Mouse (Mus musculus): ENCODE results near the gene Garnl3. TPM values are rescaled to one million over a fixed set of nuclear protein-coding genes. Genes with fewer than 3 reads are reported as not detected.

The Garnl3 gene
- polyA plus RNA-seq, 1 experiment from 2014 or later: 9.4 TPM

DNA sequence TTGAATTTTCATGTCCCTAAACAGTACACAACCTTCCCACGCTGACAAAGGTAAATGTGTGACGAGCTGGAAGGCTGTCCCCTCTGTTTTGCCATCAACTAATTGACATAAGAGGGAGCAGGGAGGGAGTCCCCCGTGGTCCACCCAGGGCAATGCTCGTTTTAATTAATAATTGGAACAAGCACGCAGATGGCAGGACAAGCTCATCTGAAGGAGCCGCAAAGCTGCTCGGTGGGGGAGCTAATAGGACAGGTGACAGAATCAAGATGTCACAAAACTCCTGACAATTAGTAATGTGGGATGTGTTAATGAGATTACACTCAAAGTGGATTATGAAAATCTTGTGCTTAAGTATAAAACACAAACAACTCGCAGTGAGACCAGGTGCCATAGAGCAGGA, 68.7 kb downstream of the Garnl3 start:
- H3K4me3 ChIP-seq: no peak overlapping the region
- no peaks in the 10 kb centered on the region for H3K36me3 ChIP-seq
- no peak overlapping the region for H3K27ac ChIP-seq
- H3K27me3 ChIP-seq (ENCODE audit: low read depth, poor library complexity, severe bottlenecking): no peaks in the 10 kb centered on the region
- H3K9me3 ChIP-seq (replicated peaks): no peaks in the 10 kb centered on the region
- whole genome bisulfite sequencing: 72% methylated on average over 8 of the region's 8 CpGs
- H3K4me1 ChIP-seq: peaks cover 8% of the 10 kb centered on the region; the same call in 1 of the 2 replicates
- DNase-seq (ENCODE audit: low spot score): no peak

DNA sequence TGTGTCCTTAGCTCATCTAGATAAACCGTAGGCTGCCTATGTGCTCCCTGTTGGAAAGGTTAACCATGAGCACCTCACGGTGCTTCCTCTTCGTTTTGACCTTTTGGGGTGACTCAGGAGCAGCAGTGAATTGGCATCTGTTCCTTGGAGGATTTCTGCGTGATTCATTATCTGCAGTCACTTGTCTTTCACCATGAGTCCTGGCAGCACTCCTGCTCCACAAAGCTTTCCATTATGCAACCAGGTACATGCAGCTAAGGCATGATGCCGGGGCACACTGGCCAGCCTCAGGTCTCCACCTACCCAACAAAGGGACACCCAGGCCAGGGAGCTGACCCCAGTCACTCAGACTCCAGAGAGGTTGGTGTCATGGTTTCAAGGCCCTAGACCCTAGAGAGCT, 72.5 kb downstream of the Garnl3 start:
- H3K4me3 ChIP-seq: no peak overlapping the region
- H3K27ac ChIP-seq: no peak overlapping the region
- WGBS: 86% methylated on average over 5 of the region's 5 CpGs
- no peaks in the 10 kb centered on the region for H3K36me3 ChIP-seq
- peaks cover 11% of the 10 kb centered on the region for H3K4me1 ChIP-seq
- no peak for DNase-seq (ENCODE audit: low spot score)
- H3K9me3 ChIP-seq (replicated peaks): no peaks in the 10 kb centered on the region
- H3K27me3 ChIP-seq (ENCODE audit: low read depth, poor library complexity, severe bottlenecking): no peaks in the 10 kb centered on the region

DNA sequence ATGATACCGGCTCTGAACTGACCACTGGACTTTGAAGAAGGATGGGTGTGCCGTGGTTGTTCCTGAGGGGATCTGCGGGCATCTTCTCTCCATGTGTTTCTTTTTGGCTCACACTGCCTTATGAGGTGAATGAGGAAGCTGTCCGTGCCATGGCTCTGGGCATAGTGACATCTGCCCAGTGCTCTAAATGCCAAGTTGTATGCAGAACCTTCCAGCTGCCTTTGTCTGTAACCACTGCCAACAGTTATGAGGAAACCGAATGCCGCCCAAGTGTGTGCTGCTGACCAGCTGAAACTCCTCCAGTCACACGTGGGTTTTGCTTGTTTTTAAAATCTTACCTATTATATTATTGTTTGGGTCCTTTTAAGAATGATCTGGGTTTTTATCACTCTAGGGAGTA, 73.9 kb downstream of the Garnl3 start:
- H3K36me3 ChIP-seq: no peaks in the 10 kb centered on the region
- H3K4me1 ChIP-seq: peaks cover 14% of the 10 kb centered on the region
- no peak overlapping the region for H3K27ac ChIP-seq
- H3K4me3 ChIP-seq: no peak overlapping the region
- no peaks in the 10 kb centered on the region for H3K27me3 ChIP-seq (ENCODE audit: low read depth, poor library complexity, severe bottlenecking)
- 90% methylated on average over 7 of the region's 7 CpGs for WGBS
- DNase-seq (ENCODE audit: low spot score): no peak
- no peaks in the 10 kb centered on the region for H3K9me3 ChIP-seq (replicated peaks)

DNA sequence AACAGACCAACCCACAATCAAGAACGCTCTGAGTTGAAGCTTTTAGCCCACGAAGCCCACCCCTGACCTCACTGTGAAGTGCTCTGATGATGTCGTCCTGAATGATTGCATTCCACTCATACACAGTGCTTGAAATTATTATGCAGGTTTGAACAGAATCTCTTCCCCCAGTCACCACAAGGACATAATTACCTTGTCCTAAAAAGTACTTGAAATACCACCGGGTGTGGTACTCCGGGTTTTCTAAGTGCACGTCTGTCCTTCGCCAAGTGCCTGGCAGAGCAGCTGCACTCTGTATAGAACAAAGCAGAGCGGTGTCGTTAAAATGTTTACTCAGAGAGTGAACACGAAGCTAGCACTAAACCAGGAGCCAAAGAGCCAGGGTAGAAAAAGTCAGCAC, 77.5 kb downstream of the Garnl3 start:
- no peak for DNase-seq (ENCODE audit: low spot score)
- Histone ChIP-seq H3K9me3 (replicated peaks) (no peaks in the 10 kb centered on the region), H3K27ac (no peak overlapping the region), H3K4me1 (peaks cover 6% of the 10 kb centered on the region), H3K4me3 (no peak overlapping the region), H3K27me3 (ENCODE audit: low read depth, poor library complexity, severe bottlenecking) (no peaks in the 10 kb centered on the region), H3K36me3 (no peaks in the 10 kb centered on the region)
- WGBS: 50% methylated on average over 10 of the region's 10 CpGs

DNA sequence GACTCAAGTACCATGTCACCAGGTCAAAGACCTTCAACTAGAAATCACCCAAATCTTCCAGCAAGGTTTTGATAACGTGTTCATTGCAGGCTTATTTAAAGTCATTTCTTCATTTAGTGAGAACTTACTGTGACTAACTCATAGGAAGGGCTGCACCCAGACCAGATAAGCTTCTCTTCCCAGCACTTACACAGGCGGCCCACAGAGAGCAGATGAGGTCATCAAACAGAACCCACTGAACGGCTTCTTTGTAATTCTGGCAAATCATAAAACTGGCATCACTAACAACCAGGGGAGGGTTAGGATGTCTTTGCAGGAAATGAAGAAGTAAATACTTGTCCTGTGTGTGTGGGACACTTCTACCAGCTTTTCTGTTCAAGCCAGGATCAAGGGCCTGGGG, 84.1 kb downstream of the Garnl3 start:
- Histone ChIP-seq H3K4me3 (no peak overlapping the region), H3K27ac (no peak overlapping the region), H3K36me3 (no peaks in the 10 kb centered on the region), H3K27me3 (ENCODE audit: low read depth, poor library complexity, severe bottlenecking) (no peaks in the 10 kb centered on the region), H3K4me1 (peaks cover 15% of the 10 kb centered on the region), H3K9me3 (replicated peaks) (no peaks in the 10 kb centered on the region)
- DNase-seq (ENCODE audit: low spot score): no peak
- WGBS: 62% methylated on average over 3 of the region's 3 CpGs

DNA sequence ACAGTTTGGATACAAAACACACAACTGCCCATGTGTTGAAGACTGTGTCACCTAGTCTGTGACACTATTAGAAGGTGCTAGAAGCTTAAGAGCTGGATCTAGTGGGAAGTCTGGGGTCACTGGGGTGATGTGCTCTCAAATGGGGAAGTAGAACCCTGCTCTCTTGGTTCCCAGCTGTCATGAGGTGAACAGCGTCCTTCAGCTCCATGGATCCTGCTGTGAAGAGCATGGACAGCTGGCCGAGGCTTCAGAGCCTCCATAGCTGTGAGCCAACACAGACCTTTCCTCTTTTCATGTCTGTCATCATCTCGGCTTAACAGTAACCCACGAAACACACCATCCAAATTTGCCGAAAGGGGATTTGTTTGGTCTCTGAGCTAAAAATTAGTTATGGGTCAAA, 84.5 kb downstream of the Garnl3 start:
- H3K27me3 ChIP-seq (ENCODE audit: low read depth, poor library complexity, severe bottlenecking): no peaks in the 10 kb centered on the region
- H3K36me3 ChIP-seq: no peaks in the 10 kb centered on the region
- DNase-seq (ENCODE audit: low spot score): no peak
- no peak overlapping the region for H3K27ac ChIP-seq
- 87% methylated on average over 5 of the region's 5 CpGs for WGBS
- no peak overlapping the region for H3K4me3 ChIP-seq
- H3K9me3 ChIP-seq (replicated peaks): no peaks in the 10 kb centered on the region
- peaks cover 15% of the 10 kb centered on the region for H3K4me1 ChIP-seq

DNA sequence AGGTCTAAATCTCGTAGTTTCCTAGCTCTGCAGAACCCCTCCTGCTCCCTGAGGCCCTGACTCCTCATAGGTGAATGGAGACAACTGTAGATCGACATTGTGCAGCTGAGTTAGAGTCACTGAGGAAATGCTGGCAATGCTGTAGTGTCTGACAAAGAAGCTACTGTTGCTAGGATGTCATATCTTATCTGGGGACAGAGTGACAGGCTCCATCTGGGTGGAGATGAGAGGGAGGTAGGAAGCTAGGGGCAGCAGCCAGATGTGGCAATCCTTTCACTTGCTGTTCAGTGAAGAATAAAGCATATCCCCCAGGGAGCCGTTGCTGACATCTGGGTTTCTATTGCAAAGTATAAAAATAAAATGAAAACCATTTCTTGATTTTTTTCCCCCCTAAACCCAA, 85.6 kb downstream of the Garnl3 start:
- H3K4me1 ChIP-seq: peaks cover 15% of the 10 kb centered on the region
- no peak overlapping the region for H3K27ac ChIP-seq
- H3K4me3 ChIP-seq: no peak overlapping the region
- WGBS: 82% methylated on average over 3 of the region's 3 CpGs
- no peaks in the 10 kb centered on the region for H3K9me3 ChIP-seq (replicated peaks)
- no peaks in the 10 kb centered on the region for H3K27me3 ChIP-seq (ENCODE audit: low read depth, poor library complexity, severe bottlenecking)
- H3K36me3 ChIP-seq: no peaks in the 10 kb centered on the region
- DNase-seq (ENCODE audit: low spot score): no peak

DNA sequence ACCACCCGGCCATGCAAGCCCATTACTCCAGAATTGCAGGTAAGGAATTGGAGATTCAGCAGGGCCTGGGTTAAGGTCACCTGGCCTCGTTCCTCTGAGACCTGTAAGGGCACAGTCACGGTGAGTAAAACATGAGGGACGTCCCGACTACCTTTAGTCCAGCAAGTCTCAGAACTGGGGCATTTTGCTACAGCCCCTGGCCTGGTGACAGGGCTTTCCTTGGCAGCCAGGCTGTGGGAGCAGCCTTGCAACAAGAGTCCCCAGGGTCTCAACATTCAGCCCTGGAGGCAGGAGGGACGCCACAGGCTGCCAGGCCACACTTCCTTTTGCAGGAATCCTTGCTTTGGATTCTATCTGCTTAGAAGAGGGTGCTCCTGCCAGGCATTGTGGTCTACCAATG, 88.7 kb downstream of the Garnl3 start:
- 78% methylated on average over 6 of the region's 6 CpGs for WGBS

DNA sequence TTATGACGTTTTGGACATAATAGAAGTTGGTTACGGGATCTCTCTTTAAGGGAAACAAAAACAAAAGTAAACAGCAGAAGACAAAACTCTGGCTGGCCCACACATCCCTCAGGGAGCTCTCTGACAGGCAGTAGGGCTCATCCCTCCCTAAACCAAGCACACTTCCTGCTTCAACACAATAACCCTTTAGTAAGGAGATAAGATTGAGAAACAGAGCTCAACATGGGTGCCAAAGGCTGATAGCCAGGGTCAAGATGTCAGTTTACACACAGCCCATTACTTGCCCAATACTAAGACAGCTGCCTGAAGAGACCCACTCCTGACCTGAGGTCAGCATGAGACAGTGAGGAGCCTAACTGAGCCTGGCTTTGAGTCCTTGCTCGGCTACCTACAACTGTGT, 89.9 kb downstream of the Garnl3 start:
- H3K4me3 ChIP-seq: no peak overlapping the region
- H3K9me3 ChIP-seq (replicated peaks): no peaks in the 10 kb centered on the region
- no peaks in the 10 kb centered on the region for H3K4me1 ChIP-seq
- H3K36me3 ChIP-seq: no peaks in the 10 kb centered on the region
- H3K27ac ChIP-seq: no peak overlapping the region
- DNase-seq (ENCODE audit: low spot score): no peak
- no peaks in the 10 kb centered on the region for H3K27me3 ChIP-seq (ENCODE audit: low read depth, poor library complexity, severe bottlenecking)
- 74% methylated on average over 3 of the region's 3 CpGs for WGBS

More for the DNA sequence above, 88.7 kb downstream of the Garnl3 start:
- no peak overlapping the region for H3K27ac ChIP-seq
- H3K4me3 ChIP-seq: no peak overlapping the region
- no peaks in the 10 kb centered on the region for H3K9me3 ChIP-seq (replicated peaks)
- H3K36me3 ChIP-seq: no peaks in the 10 kb centered on the region
- no peaks in the 10 kb centered on the region for H3K27me3 ChIP-seq (ENCODE audit: low read depth, poor library complexity, severe bottlenecking)
- H3K4me1 ChIP-seq: peaks cover 4% of the 10 kb centered on the region; the same call in 1 of the 2 replicates
- no peak for DNase-seq (ENCODE audit: low spot score)

DNA sequence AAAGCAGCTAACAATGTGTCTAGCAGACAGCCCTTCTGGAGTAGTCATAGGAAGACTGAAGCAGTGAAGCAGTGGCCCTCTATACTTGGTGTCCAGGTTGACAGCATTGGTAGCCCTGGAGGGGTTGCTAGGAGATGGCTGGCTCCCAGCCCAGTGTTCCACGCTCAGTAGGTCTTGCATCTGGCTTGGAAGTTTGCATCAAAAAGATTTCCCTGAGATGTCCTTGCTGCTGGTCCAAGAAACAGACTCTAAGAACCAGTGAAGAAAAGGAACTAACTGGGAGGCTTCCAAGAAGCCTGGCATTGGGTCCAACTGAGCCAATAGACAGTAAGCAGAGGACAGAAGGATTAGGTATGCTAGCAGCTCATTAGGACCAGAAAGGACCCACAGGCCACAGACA, 94.0 kb downstream of the Garnl3 start:
- Histone ChIP-seq H3K4me3 (no peak overlapping the region), H3K27ac (no peak overlapping the region), H3K27me3 (ENCODE audit: low read depth, poor library complexity, severe bottlenecking) (no peaks in the 10 kb centered on the region), H3K36me3 (no peaks in the 10 kb centered on the region), H3K9me3 (replicated peaks) (no peaks in the 10 kb centered on the region), H3K4me1 (no peaks in the 10 kb centered on the region)
- DNase-seq (ENCODE audit: low spot score): no peak
- WGBS: 85% methylated on average over 1 of the region's 1 CpGs

DNA sequence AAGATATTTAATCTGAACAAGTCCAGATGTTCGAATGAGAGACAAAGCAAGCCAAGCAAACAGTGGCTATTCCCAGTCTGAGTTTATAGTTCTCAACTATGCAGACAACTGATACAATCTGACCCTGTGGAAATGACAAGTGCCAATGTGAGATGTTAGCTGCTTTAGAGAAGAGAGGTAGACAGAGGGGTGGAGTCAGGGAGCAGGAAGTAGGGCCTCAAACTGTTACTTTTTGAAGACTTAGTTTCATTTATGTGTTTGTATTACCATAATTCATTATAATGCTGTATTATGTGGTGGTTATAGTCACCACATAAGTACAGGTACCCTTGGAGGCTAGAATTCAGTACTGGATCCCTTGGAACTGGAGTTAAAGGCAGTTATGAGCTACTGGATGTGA, 96.2 kb downstream of the Garnl3 start:
- Histone ChIP-seq H3K4me3 (no peak overlapping the region), H3K27me3 (ENCODE audit: low read depth, poor library complexity, severe bottlenecking) (no peaks in the 10 kb centered on the region)
- 78% methylated on average over 1 of the region's 1 CpGs for WGBS

DNA sequence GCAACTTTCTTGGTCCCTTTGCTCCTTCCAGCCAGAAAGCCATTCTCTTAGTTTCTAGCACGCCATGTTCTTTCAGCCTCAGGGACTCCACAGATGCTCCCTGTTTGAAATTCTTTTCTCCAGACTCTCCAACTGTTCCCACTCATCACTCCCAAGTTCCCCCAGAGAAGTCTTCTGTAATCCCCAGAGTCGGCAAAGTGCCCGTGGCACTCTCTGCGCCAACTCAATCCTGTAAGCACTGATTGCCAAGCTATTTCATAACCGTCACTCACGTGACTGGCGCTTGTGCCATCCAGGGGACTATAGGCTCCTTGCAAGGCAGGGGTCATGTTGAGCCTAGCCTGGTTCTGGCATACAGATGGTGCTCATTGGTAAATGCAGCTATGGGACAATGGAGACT, 98.2 kb downstream of the Garnl3 start:
- H3K4me1 ChIP-seq: no peaks in the 10 kb centered on the region
- no peak overlapping the region for H3K4me3 ChIP-seq
- no peaks in the 10 kb centered on the region for H3K36me3 ChIP-seq
- no peaks in the 10 kb centered on the region for H3K9me3 ChIP-seq (replicated peaks)
- H3K27me3 ChIP-seq (ENCODE audit: low read depth, poor library complexity, severe bottlenecking): no peaks in the 10 kb centered on the region
- H3K27ac ChIP-seq: no peak overlapping the region
- WGBS: 94% methylated on average over 7 of the region's 7 CpGs
- DNase-seq (ENCODE audit: low spot score): no peak

More for the DNA sequence above, 96.2 kb downstream of the Garnl3 start:
- H3K9me3 ChIP-seq (replicated peaks): no peaks in the 10 kb centered on the region
- H3K27ac ChIP-seq: no peak overlapping the region
- no peaks in the 10 kb centered on the region for H3K4me1 ChIP-seq
- no peak for DNase-seq (ENCODE audit: low spot score)
- H3K36me3 ChIP-seq: no peaks in the 10 kb centered on the region

DNA sequence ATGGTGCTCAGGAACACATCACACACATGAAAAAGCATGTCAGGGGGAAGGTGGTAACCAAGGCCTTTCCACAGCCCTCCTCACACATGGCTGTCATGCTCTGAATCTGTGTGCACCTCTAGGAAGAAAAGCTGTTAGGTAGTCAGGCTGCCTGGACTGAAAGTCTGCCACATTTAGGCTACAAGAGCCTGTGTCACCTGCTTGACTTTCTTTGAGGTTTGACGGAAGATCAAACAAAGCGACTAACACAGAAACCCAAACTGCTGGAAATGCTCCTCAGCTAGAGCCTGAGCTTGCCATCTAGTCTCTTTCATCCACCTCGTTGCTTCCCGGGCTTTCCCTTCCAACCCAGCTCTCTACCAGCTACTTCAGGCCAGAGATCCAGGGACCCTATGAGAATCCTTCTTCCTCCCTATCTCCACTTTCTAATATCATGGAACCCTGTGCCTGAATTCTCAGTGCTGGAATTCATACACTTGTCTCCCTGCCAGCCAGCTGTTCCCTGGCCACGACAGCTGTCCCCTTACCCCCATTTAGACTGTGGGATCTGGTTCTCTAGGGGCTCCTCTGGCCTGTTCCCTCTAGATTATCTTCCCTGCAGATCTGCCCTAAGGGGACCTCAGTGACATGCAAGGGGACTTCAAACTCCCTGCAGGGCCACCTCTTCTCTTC, 98.9 kb downstream of the Garnl3 start:
- Histone ChIP-seq H3K4me3 (no peak overlapping the region), H3K36me3 (no peaks in the 10 kb centered on the region), H3K27me3 (ENCODE audit: low read depth, poor library complexity, severe bottlenecking) (no peaks in the 10 kb centered on the region), H3K4me1 (no peaks in the 10 kb centered on the region), H3K9me3 (replicated peaks) (no peaks in the 10 kb centered on the region), H3K27ac (no peak overlapping the region)
- no peak for DNase-seq (ENCODE audit: low spot score)
- WGBS: 84% methylated on average over 5 of the region's 5 CpGs

DNA sequence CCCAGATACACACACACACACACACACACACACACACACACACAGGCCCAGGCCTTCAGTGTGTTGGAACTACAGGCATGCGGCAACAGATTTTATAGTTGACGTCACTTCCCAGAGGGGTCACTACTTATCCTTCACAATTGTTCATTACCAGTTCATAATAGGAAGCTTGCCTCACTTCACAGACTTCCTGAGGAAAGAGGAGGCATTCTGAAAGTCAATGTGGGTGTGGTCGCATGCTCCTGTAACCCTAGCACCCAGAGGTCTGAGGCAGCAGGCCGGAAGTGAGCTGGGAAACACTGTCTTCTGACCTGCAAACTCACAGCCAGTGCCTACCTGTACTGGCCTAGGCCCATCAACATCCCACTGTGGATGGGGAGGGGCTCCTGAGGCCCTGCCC, 106.4 kb downstream of the Garnl3 start:
- no peaks in the 10 kb centered on the region for H3K9me3 ChIP-seq (replicated peaks)
- H3K4me3 ChIP-seq: no peak overlapping the region
- H3K4me1 ChIP-seq: no peaks in the 10 kb centered on the region
- no peak for DNase-seq (ENCODE audit: low spot score)
- H3K27ac ChIP-seq: no peak overlapping the region
- no peaks in the 10 kb centered on the region for H3K27me3 ChIP-seq (ENCODE audit: low read depth, poor library complexity, severe bottlenecking)
- WGBS: 87% methylated on average over 4 of the region's 4 CpGs
- no peaks in the 10 kb centered on the region for H3K36me3 ChIP-seq
